Mouse (Mus musculus) B cell, adult 2 months (primary cell): ENCODE measurements at regions not wholly inside any gene's neighbourhood (a gene's known extent, or its start where the extent isn't known, plus 50 kb on each side); places are given as distances from the start of the nearest gene placed in this dataset.

ENCODE experiments used
- DNase-seq, 2 experiments: peaks; one replicate each; pipeline ENCODE4 v3.0.0; 2022

DNA sequence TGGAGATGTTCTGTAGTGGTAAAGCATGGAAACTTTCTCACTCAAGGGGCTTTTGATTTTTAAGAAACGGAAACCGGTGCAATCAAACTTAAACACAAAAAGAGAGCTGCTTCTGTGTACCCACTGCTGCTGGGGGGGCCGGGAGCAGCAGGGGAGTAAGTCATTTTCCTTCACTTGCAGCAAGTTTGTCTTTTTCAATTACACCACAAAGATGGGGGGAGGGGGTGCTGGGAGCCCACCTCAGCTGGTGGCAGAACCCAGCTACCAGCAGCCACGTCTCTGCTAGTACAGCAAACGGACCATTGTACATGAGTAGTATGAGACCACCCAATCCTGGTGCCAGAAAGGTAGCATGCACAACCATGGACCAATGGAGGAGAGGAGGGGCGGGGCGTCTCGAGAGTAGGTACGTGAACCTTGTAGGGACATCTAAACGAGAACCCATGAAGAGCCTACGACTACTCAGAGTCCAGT, 211.7 kb upstream of the Amigo2 start:
- DNase-seq, result peak; percentile 82 to 85

DNA sequence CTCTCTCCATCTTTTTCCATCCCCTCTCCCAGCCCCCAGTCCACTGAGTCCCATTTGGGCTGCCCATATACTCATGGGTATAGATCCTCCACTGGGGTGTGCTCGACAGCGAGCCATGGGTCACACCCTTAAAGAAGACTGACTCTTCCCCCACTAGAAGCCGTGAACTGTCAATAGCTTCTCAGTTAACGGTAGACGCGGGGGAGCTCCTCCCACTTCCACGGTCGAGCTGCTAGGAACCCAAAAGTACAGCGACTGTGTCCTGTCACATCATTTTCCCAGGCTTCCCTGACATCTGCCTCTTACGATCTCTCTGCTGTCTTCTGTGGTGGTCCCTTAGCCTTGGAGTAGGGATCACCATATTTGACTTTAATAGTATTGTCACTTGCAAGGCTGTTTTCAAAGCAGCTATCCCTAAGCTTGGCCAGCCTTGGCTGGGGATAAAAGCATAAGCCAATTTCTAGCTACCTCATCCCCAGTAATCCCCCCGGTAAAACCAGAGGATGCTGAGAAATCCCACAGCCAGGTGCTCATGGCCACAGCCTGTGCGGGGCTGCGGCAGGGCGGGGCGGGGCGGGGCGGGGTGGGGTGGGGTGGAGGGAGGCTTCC, 211.2 kb upstream of the Amigo2 start:
- DNase-seq, result peak; percentile 66 to 71

DNA sequence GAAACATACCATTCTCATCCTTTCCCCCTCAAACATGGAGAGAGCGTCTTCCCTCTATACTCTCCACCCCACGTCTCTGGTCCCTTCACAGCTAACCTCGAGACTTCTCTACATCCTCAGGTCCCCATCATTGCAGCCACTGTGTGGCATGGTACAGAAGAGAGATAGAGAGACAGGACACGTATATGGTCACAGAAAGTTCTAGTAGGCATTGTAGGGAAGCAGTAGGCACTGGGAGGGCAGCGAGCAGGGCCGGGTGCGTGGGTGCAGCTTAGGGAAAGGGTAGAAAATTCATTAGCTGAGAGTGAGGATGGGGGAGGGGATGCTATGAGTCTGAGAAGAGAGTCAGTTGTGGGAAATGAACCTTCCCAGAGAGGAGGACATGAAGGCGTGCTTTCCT, 210.4 kb upstream of the Amigo2 start:
- no peak for DNase-seq

DNA sequence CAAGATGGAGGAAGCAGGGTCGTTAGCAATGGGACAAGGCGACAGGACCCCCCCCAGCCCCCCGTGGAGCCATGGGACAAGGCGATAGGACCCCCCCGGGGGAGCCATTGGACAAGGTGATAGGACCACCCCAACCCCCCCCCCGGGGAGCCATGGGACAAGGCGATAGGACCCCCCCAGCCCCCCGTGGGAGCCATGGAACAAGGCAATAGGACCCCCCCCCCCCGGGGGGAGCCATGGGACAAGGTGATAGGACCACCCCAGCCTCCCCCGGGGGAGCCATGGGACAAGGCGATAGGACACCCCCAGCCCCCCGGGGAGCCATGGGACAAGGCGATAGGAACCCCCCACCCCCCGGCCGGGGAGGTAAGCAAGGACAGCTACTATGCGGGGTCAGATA, 209.9 kb upstream of the Amigo2 start:
- no peak for DNase-seq

DNA sequence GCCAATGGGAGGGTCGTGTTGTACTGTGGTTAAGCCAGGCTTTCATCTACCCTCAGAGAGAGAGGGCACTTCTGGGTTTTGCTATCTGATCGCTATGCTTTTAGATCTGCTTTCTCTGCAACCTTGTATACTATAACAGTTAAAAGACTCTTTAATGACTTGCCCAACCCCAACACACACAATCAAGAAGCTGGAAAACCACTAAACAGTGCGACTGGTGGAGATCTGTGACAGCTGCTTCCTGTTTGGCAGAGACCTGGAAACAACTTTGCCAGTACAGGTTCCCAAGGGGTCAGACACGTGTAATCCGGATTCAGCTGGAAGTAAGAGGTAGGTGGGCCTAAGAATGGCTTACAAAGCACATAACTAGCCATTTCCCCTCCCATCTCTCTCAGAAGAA, 208.6 kb upstream of the Amigo2 start:
- peak in 1 of 2 experiments; percentile 38 for DNase-seq

DNA sequence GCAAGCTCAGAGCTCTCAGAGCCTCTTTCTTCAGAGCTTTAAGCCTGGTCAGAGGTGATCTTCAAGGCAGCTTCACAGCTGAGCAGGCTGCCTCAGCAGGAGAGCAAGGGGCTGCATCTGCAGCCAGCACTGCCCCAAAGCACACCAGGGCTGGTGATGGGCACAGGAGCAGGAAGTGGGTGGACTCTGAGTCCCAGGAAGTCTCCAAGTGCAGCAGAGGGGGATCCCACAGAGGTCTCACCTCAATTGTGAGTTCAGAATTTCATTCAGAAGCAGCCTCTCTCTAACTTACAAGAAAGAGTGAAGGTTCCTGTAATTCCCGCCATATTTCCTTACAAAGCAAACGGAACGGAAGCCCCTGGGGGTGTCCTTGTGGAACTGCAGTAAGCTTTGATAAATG, 202.6 kb upstream of the Amigo2 start:
- no peak for DNase-seq

DNA sequence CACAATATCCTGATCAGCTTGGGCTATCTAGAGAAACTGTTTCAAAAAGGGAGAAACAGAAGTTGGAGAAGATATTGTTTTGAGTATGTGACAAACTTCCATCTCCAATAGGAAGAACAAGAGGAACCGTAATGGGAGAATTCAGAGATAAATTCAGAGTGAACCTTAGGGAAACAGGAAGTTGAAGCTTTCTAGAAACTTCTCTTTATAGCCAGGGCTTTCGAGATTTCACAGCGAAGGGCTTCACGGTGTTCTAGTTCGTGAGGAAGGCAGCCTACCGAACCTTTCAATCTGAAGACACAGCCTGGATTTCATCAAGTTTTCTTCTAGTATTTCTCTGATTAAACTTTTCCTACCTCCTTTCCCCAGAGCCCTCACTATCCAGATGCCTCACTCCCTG, 201.9 kb upstream of the Amigo2 start:
- DNase-seq, result no peak

DNA sequence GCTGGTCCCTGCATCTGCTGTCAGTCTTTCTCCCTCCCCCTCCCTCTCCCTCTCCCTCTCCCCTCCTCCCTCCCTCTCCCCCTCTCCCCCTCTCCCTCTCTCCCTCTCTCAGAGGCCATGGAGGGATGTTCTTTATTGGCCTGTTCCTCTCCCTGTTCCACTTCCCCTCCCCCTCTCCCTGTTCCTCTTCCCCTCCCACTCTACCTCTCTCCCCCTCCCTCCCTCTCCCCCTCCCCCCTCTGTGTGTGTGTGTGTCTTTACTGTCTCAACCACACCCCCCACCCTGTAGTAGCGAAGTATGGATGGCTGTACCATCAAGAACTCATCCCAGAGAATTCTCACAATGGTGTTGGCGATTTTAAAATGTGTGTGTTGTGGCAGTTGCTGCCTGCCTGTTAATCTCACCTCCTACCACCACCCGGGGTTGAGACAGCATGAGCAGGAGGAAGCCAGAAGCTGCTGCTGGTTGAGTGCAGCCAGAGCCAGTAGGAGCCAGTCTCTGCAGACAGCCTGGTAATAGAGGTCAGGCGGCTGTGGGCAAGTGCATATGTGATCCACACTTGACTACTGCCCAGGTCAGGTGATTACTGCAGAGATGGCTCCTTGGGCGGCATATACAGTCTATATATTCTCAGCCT, 201.3 kb upstream of the Amigo2 start:
- no peak for DNase-seq

DNA sequence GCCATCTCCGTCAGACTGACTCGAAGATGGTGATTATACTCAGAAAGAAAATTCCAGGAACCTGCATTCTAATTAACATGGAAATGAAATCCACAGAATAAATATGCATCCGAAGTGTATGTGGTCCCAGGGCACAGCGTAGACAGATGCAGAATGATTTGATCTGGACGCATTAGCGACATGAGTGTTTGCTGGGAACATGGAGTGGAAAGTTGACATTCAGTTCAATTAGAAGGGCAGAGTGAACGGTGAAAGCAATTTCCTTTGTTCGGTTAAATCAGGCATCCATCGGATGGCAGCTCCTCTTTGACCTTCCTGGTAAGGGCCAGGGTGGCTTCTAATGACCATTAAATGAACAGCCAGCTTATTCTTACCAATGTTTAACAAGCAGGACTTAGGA, 199.1 kb upstream of the Amigo2 start:
- no peak for DNase-seq

DNA sequence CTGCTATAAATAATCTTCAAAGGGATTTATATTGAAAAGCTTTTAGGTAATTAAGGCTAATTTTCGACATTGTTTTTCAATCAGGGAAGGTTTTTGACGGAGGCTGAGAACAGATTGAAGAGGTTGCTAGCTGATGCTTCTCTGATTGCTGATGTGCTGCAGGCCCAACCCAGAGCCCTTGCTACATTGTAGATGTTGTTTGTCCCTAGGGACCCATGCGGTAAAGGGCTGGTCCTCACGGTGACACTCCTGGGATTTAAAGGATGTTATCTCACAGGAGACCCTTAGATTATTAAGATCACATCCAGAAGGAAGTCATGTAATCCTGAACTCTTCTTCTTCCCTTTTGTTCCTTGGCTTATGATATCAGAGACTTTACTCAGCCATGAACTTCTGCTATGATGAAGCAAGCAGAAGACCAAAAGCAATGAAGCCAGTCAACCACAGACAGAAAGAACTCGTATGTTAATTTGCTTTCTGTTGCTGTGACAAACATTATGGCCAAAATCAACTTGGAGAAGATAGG, 191.2 kb upstream of the Amigo2 start:
- DNase-seq, result peak; percentile 65 to 72
